Mouse (Mus musculus) activated CD4-positive, CD25-positive, alpha-beta regulatory T cell, adult 4 months (primary cell): ENCODE measurements around the gene Mrgprh. TPM values are rescaled to one million over a fixed set of nuclear protein-coding genes. Genes with fewer than 3 reads are reported as not detected.
"Not testable (repeated sequence)": the region's sequence is repeated elsewhere in the genome, so short reads cannot be mapped to it uniquely, and the experiment has no call there.

Experiments
- ATAC-seq: one replicate; pipeline ENCODE4 v1.8.0; 2017
- polyA plus RNA-seq, 2 experiments: library from polyadenylated mRNA; unstranded; fragments of 100-300 nt; shearing (Covaris generic); gene quantifications; one replicate each; pipeline ENCODE4 v1.2.1; 2017

The Mrgprh gene
- polyA plus RNA-seq, 2 experiments from 2014 or later, result not detected

DNA sequence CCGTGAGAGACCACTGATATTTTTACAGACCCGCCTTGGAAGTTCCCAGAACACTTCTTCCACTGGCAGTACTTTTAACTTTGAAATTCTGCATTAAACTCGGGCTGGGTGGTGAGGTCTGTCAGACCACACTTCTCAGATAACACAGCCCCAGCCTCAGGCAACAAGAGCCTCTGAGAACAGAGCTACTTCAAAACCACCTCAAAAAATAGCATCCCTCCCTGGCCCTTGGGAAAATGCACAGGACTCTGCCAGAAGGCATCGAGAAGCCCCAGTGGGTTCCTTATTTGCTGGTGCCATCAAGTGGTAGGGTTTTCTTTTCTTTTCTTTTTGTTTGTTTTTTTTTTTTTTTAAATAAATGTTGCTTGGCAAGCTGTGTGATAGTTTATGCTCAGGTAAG is 7.2 kb upstream of the Mrgprh start:
- ATAC-seq, result no peak

DNA sequence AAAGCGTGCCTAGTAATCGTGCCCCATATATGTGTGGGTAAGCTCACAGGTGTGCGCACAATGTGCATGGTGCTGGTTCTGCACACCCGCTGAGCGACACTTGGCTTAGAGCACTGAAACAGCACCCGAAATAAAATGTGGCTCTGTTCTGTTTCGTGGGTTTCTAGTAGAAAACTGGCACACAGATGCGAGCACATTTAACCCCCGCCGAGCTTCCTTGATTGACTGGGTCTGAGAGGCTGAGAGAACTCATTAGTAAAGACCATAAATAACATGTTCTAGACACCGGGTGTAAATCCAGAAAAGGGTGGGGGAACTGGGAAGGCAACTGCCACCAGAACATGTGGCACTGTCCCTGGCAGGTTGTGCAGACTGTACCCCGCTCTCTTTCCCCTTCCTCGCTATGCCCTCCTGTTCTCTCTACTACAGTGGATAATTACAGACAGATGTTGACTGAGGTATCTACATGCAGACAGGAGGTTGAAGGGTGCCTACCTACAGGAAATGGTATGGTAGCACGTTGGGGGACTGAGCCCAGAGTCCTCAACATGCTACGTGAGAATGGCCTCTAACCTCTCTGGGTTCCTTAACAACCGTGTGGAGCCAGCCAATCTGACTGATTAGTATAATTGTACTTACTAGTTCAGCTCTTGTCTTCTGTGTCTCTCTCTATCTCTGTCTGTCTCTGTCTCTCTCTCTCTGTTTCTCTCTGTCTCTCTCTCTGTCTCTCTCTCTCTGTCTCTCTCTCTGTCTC is 3.4 kb upstream of the Mrgprh start:
- ATAC-seq, result no peak

DNA sequence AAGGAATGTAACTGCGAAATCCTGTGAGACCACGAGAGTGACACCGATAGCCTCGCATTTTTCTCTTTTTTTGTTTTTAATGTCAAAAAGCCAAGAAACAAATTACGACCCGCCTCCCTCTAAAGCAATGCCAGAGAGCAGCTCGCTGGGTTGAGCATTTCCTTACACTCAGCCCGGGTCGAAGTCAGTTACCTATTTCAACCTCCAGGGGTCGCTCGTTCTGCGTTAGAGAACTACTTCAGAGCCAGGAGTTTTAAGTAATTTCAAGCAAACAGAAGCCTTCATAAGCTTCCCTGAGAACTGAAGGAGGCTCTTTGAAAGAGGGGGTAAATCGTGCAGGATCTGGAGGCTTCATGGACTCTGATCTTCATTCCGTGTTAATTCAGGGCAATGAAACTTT is 4.3 kb downstream of the Mrgprh start:
- peak; percentile 88 for ATAC-seq

DNA sequence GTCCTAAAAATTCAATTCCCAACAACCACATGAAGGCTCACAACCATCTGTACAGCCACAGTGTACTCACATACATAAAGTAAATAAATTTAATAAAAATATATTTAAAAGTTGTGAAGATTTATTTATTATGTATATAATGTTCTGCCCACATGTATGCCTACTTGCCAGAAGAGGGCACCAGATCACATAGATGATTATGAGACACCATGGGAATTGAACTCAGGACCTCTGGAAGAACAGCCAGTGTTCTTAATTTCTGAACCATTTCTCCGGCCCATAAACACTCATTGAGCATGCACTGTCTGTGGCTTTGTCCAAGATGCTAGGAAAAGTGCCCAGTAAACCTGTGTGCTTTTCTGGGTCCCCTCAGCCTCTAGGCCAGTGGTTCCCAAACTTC is 5.4 kb downstream of the Mrgprh start:
- no peak for ATAC-seq

DNA sequence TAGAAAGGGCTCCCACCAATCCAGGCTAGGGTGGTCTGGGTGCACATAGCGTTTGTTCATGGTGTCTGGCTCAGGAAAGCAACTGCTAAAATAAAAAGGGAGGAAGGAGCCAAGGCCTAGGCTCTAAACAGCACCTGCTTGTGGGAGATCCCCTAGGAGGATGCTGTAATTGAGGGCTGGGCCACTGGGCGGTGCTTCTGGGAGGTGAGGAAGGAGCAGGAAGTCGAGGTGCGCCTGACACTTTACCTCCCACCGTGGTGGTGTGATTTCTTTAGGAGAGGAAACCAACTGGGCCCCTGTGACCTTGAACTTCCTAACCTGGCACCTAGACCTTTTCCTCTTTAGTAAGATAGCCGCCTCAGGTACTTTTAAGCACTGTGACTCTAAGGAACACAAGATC is 10.8 kb downstream of the Mrgprh start:
- ATAC-seq, result peak; percentile 100

DNA sequence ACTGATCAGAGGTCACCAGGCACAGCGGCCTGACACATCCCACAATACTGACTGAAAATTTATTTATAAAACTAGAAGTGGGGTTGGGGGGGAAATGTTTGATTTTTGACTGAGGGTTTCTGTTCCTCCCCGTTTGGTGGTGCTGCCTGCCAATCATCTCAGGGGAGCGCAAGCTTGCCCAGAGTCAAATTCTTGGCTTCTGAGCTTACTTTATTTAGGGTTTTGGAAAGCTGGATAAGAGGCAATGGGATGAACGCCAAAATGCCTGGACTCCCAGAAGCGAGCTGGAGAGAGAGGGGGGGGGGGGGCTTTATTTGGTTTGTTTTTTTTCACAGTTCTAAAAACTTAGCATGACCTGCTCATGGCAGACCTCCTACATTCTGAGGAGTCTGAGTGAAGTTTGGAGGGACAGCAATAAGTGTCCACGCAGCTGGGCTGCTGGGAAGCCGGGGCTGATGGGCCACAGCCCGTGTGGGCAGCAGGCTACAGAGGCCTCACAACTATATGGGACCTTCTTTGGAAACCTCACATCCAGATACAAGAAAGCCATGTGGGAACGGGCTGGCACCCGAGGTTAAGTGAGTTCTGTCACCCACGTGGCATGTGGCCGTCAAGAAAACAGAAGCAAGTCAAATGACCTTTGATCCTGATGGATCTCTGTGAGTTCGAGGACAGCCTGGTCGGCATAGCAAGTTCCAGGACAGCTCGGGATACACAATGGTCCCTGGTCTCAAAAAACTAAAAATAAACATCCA is 11.4 kb downstream of the Mrgprh start:
- no peak for ATAC-seq

DNA sequence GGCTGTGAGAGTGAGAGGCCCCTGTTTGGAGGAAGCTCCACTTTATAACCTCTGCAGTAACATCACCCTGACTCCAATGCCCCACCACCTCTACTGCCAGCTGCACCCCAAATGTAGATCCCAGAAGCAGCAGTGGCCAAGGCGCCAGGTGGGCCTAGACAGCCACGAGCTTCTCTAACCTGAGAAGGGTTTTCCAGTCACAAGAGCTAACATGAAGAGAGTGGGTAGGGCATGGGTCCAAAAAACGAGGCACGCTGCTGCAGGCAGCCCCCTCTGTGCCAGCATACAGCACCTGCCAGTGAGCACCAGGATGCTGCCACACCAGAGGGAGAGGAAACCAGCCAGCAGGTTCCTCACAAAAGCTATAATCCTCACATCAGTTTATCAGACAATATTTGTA is 15.2 kb downstream of the Mrgprh start:
- no peak for ATAC-seq

DNA sequence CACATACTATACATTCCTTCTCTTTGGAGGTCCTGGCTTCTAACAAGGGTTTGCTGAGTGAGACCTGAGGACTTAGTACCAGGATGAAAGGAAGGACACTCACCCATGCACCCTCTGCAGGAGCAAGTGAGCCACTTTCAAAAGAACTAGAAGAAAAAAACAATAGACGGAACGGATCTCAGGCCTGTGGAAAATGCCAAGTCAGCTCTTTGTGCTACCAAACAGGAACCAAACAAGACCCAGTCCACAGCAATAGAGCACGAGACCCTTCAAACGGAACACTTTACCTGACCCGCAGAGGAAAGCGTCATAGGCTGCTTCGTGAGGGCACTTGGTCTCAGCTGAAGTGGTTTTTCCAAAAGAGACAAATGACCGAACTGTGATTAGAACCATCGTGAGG is 16.2 kb downstream of the Mrgprh start:
- ATAC-seq, result peak; percentile 28

DNA sequence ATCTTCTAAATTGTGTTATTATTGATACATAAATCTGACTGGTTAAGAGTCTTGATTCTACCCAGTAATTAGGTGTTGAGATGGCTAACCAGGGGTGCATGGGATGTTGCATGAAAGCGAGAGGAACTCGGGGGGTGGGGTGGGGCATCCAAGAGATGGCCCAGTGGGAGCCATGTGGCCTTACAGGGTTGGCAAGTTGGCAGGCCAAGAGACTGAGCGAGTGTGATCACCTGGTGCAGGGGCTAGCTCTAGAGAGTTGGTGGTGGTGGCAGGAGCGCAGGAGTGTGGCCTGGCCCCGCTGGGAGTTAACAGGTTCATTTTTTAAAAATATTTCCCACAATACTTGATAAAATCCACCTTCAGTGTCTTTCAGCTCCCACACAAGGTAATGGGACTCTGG is 21.8 kb downstream of the Mrgprh start:
- no peak for ATAC-seq

DNA sequence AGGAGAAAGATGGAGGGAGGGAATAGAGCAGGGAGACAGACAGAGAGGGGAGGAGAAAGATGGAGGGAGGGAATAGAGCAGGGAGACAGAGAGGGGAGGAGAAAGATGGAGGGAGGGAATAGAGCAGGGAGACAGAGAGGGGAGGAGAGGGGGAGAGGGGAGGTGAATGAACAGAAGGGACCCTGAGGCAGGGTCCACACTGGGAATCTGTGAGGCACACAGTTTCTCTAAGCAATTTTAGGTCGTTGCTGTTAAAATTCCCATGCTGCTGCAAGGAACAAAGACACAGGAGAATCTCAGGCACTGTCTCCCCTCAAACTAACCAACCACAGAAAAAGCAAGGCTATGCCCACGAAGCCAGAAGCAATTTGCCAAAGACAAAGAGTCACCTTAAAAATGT is 22.8 kb downstream of the Mrgprh start:
- not testable (repeated sequence) for ATAC-seq

DNA sequence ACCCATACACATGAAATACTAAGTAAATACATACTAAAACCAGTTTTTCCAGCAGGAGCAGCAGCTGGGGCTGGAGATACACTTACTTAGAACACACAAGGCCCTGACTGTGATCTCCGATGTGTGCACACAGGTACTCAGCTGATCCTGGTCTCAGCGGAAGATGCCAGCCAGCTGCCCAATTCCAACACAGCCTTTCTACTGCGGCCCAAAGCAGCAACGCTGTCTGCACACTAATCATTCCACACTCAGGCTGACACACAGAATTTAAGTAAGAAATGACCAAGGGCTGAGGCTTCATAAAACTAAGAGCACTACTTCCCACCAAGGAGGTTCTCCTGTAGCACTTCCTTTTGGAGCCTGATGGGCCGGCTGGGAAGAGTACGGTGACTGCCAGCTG is 26.5 kb downstream of the Mrgprh start:
- no peak for ATAC-seq

DNA sequence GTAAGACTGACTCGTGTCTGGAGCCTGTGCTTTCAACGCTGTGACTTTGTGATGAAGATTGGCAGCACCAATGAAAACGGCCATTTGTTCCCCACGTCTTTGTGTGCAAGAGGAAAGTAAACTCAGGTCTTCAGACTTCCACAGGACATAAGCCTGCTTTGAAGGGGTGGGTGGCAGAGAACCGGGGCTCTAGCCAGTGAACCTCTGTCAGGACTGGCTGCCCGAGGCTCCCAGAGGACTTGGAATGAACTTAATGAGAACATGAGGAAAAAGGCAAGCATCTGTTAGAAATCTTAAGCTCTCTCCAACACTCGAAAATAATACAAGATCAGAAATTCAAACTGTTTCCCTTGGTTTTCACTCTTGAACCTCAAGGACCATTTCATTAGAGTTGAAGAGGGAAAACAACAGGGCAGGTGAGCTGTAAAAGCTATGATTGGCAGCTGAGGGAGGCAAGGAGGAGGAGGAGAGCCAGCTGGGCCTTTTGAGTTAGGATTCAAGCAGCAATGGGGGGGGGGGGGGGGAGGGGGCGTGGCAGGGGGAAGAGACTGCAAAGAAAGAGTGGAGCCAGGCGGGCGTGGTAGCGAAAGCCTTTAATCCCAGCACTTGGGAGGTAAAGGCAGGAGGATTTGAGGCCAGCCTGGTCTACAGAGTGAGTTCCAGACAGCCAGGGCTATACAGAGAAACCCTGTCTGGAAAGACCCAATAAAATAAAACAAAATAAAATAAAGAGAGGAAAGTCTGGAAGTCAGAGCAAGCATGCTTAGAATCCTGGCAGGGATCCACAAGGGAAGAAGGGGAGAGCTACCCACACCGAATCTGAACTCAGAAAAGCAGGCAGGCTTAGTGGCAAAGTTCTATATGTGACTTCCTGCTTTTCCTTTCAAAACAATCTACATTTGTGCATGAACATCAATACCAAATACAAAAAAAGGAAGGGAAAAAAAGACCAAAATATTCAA is 27.8 kb downstream of the Mrgprh start:
- ATAC-seq, result no peak

DNA sequence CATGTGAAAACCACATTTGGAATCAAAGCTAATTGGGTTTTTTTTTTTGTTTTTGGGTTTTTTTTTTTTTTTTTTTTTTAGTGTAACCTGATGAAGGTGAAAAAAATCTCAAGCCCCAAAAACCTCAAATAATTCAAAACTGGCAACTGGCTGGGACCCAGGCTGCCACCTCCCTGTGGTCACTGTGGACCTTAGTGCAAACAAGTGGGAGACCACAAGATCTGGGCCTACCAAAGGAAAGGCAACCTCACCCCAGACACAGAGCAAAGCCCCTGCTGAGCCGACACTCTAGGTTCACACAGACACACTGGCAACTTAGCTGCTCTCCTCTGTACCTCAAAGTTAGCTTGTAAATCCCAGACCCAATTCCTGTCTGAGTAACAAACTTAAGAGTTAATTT is 28.5 kb downstream of the Mrgprh start:
- ATAC-seq, result no peak

DNA sequence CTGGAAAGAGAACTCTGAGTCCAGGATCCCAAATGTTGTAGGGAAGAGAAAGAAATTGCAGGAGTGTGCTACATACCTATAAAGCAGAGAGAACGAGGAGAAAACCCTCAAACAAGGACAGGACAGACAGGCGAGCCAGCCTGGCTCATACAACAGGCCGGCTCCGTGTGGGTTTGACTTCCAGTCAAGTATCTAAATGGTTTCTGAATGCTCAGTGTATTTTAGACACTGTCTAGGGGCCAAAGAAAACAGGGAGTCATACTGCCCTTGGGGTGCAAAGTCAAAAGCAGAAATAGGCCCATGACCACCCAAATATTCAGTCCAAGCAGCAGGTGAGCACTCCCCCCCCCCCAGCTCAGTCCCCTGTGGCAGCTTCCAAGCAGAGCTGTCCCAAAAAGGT is 30.0 kb downstream of the Mrgprh start:
- no peak for ATAC-seq

DNA sequence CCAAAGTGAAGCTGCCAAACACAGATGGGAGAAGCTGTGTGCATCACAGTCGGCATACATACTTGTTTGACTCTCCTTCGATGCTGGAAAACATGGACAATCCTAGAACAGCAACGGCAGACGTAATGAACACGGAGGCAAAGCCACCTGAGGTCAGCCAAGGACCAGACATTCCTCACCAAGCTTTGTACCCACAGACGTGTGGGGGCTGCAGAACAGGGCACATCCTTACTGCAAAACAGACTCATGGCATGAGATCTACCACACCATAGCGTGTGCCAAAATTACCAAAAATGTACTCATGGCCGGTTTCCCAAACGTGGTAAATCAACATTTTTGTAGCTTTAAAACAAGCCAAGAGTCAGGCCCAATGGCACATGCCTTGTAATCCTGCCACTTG is 30.6 kb downstream of the Mrgprh start:
- no peak for ATAC-seq

DNA sequence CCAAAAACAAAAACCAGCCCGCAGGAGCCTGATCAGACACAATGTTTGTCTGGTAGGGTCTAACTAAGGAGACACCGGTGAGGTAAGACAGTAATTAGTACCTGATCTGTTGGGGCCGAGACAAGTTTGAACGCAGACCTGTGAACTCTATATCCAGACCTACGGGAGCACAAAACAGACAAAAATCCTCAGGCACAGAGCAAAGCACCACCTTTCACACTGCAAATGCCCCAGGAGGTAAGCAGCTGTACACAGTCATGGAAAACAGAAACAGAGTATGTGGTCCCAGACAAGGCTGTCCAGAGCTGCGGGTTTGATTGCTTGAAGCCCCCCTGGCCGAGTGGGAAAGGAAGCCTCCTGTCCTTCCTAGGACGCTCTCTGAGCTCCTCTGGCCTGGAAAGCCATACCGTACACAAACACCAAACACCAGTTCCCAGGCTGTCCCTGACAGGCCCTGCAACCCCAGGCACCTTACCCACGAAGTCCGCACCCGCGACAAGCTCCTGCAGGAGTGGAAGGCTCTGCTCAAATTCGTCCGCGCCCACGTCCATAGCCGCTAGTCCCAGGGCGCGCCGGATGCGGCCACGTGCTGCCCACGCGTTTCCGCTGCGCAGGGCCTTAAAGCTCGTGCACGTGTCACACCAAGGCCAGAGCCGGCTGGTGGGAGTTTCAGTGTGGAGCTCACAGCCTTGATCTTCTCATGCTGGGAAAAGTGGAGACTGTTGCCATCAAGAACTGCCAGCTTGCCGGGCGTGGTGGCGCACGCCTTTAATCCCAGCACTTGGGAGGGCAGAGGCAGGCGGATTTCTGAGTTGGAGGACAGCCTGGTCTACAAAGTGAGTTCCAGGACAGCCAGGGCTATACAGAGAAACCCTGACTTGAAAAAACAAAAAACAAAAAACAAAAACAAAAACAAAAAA is 33.8 kb downstream of the Mrgprh start, which contains the start of gene Pnldc1:
Gene Pnldc1, minus strand, starts transcription at position 870 of the 920 bp plus-strand sequence.
- no peak for ATAC-seq

DNA sequence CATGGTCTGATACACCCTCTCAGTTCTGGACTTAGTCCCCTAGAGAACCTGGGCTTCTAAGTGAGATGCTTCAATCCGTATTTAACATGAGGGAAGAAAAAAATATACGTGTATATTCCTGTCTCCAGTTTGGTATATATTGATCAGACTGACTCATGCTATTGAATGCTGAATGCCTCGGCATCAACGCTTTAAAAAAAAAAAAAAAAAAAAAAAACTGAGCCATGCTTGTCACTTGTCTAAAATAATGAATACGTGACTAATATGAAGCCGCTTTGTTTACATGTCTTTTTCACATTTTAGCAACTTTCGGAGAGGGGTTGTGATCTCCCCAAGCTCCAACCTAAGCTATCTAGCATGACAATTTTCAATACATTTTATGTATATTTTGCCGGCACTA is 34.6 kb downstream of the Mrgprh start:
- no peak for ATAC-seq

DNA sequence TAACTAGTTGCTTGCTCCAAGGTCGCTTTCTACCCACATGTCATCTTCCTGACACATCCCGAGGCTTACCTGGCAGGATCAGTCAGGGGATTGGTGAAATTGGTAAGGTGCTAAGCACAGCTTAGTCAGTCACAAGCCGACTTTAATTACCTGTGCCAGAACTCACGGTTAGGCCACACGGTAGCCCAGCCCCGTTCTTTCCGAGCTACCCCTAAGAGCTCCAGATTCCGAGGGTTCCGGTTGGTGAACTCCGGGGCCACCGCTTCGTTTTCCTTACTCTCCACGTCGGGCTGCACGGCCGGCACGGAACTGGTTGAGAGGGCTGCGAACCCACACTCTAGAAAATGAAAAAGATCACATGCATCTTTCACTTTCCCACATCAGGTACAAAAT is 39.6 kb downstream of the Mrgprh start, which contains the start of gene Tcp1:
Gene Tcp1, plus strand, starts transcription at position 214 of the 393 bp plus-strand sequence.
- no peak for ATAC-seq

DNA sequence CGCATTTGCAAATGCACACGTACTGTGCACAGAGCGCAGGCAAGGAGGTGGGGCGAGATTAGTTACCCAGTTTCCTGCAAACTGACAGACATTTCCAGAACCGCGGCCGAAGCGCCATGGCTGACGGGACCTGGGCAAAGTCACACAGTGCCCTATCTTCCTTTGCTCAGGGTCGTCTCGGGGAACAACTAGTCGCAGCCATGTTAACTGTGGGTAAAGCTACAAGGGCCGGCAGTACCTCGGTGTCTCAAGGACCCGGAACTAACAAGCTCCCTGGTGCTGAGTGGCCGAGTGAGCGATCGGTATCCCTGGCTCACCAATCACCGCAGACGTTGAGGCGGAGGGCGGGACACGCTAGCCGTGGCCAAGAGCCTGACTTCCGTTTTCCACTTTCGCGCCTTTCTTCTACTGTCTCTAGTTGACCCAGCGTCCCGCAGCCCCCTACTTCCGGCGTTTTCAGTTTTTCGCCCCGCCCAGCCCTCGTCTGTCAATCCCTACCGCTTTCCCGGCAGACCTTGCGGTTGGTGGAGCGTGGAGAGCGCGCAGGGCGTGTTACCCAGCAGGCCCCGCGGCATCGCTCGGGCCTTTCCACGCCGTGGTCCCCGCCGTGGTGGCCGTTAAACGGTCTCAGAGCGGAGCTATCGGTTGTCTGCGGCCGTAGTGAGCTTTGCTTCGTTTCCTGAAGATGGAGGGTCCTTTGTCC is 40.2 kb downstream of the Mrgprh start, which contains the start of gene Mrpl18:
Gene Mrpl18, minus strand, starts transcription at position 465 of the 703 bp plus-strand sequence.
- ATAC-seq, result peak; percentile 96

DNA sequence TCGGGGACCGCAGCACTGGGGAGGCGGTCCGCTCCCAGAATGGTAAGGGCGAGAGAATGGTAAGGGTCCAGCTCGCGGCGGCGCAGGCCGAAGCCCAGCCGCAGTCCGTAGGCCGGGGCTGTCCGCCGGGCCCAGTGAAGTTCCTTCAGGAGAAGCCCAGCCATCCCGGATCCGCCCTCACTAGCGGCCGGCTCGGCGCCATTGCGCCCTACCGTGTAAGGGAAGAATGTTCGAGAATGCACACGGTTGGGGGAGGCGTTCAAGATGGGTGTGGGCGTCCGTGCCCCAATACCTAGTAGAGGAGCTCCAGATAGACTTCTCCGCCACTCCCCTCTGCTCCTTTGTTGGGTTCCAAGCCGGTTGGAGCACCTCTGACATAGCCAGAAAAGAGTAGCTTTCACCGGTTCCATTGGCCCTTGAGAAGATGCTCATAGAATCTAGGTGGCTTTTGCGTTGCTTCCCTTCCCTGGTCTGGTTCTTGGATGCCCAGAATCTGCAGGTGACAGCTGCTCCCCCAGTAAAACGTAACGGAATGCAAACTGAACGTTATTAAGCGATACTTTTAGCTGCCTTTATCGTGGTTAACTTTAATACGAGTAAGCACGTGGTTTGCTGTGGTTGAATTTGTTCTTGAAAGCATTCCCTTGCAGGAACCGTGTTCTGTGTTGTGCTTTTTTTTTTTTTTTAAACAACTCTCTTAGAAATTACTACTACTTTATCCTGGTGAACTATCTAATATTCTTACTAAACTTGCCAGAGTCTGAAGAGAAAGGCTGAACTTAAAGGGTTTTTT is 41.0 kb downstream of the Mrgprh start:
- ATAC-seq, result peak; percentile 29
